Mouse (Mus musculus) lung, embryonic 15.5 days (tissue): ENCODE data around the gene Tcf7l1. TPM values are rescaled to one million over a fixed set of nuclear protein-coding genes. Genes with fewer than 3 reads are reported as not detected.

Experiments
- ATAC-seq: fragments of 200-750 bp; cut with Nextera tagmentation; 2 replicates; pipeline ENCODE4 v1.8.0; 2017; ENCODE audit warnings: moderate number of reproducible peaks, borderline replicate concordance; ENCODE audit not compliant: low FRiP score, low TSS enrichment; ENCODE audit errors: extremely low read depth
- H3K27ac ChIP-seq: fragments of 300-500 bp; sonication (generic); 2 replicates; pipeline ENCODE4 v1.5.1; 2015; ENCODE audit warnings: moderate library complexity, mild to moderate bottlenecking, inconsistent platforms
- H3K27me3 ChIP-seq: fragments of 300-500 bp; sonication (generic); 2 replicates; pipeline ENCODE4 v1.6.1; 2015; ENCODE audit warnings: inconsistent platforms
- H3K36me3 ChIP-seq: fragments of 300-500 bp; sonication (generic); 2 replicates; pipeline ENCODE4 v1.6.1; 2015; ENCODE audit warnings: inconsistent platforms
- H3K4me1 ChIP-seq: fragments of 300-500 bp; sonication (generic); 2 replicates; pipeline ENCODE4 v1.6.1; 2015; ENCODE audit warnings: inconsistent platforms
- H3K4me2 ChIP-seq: fragments of 300-500 bp; sonication (generic); 2 replicates; pipeline ENCODE4 v1.6.1; 2015; ENCODE audit warnings: inconsistent platforms, mild to moderate bottlenecking, moderate library complexity
- H3K4me3 ChIP-seq: fragments of 300-500 bp; sonication (generic); 2 replicates; pipeline ENCODE4 v1.5.1; 2015; ENCODE audit warnings: mild to moderate bottlenecking, inconsistent platforms
- H3K9ac ChIP-seq: fragments of 300-500 bp; sonication (generic); 2 replicates; pipeline ENCODE4 v1.6.1; 2015; ENCODE audit warnings: inconsistent platforms
- H3K9me3 ChIP-seq: fragments of 300-500 bp; sonication (generic); 2 replicates; pipeline ENCODE4 v1.6.1; 2016; ENCODE audit warnings: inconsistent platforms
- WGBS: fragments of 180-500 bp; shearing (Covaris S2); methylation state at CpG from one replicate; pipeline ENCODE4 v1.1.7; 2015; 5-methylcytosine and 5-hydroxymethylcytosine counted together
- polyA plus RNA-seq: library from polyadenylated mRNA; unstranded; fragments of >200 nt; fragmentation: Nextera tagmentation; extraction: Ambion mirVana; gene quantifications from 2 replicates; pipeline ENCODE4 v1.2.1, GENCODE M21; 2015

Gene Tcf7l1
- polyA plus RNA-seq, 1 experiment from 2014 or later = 33.8 TPM

DNA sequence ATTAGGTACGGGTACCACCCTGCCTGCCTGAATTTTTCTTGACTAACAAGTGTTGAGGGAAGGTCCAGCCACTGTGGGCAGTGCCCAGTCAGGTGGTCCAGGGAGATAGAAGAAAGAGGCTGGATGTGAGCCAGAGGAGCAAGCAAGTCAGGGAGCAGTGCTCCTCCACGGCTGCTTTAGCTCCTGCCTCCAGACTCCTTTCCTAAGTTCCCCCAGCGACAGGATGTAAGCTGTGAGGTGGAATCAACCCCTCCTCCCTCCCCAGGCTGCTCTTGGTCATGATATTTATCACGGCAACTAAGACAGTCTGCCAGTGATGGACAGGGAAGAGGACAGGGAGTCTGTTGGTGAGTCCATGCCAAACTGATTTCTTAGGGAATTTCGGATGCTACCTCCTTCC lies 195.1 kb downstream of the Tcf7l1 start:
- Histone ChIP-seq H3K4me3 (no peak overlapping the region), H3K9me3 (no peaks in the 10 kb centered on the region), H3K9ac (no peak overlapping the region), H3K36me3 (no peaks in the 10 kb centered on the region), H3K27me3 (no peaks in the 10 kb centered on the region), H3K27ac (no peak overlapping the region), H3K4me2 (no peak overlapping the region), H3K4me1 (peaks cover 17% of the 10 kb centered on the region)
- no peak for ATAC-seq
- 44% methylated on average over 5 of the region's 5 CpGs for WGBS

DNA sequence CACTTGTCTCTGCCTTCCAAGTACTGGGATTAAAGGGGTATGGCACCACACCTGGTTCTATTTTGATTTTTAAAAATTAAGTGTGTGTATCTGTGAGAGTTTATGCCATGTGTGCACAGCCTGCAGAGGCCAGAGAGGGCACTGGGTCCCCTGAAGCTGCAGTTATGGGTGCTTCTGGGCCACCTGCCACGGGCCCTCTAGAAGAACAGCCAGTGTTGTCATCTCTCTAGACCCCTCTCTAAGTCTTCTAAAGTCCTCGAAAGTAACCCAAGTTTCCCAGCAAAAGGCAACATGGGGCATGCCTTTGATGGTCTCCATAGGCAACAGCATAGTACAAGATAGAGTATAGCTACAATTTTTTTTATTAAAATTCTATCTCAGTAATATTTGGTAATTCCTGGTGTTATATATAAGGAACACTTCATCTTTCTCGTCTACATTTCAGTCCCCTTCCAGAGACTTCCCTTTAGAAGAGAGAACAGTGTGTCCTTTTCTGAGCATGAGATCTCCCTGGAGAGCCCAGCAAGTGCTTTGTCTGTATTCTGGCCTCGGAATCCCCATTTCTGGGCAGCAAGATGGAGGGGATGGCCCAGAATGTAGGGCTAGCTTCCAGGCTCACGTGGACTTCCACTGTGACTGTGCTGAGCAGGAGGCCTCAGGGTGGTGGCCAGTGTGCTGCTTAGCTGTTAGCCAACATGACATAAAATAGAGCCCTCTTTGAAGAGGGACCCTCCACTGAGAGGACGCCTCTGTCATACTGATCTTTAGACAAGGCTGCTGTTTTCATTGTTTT lies 195.8 kb downstream of the Tcf7l1 start:
- 75% methylated on average over 6 of the region's 6 CpGs for WGBS
- no peak overlapping the region for H3K4me3 ChIP-seq
- no peak for ATAC-seq

DNA sequence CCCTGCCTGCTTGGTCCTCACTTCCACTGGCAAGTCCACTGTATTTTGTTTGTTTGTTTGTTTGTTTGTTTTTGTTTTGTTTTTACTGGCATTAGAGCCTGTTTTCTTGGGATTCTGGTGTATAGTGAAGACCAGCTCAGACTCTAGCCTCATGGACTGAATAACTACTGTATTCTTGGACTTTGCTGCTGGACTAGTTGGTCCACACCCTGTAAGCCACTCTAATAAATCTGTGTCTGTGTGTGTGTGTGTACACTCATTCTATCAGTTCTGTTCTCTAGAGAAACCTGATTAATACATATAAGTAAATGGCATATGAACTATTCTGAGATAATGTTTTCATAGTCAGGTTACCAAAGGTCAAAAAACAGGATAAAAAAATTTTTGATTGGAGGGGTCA lies 198.9 kb downstream of the Tcf7l1 start:
- H3K27me3 ChIP-seq = no peaks in the 10 kb centered on the region
- no peak for ATAC-seq
- no peaks in the 10 kb centered on the region for H3K4me1 ChIP-seq
- H3K9ac ChIP-seq = no peak overlapping the region
- no peaks in the 10 kb centered on the region for H3K9me3 ChIP-seq
- no peak overlapping the region for H3K27ac ChIP-seq
- no peaks in the 10 kb centered on the region; the same call in 1 of the 2 replicates for H3K36me3 ChIP-seq
- no peak overlapping the region for H3K4me2 ChIP-seq
- H3K4me3 ChIP-seq = no peak overlapping the region

More for the DNA sequence above, 195.8 kb downstream of the Tcf7l1 start:
- Histone ChIP-seq H3K27ac (no peak overlapping the region), H3K9me3 (no peaks in the 10 kb centered on the region), H3K9ac (no peak overlapping the region), H3K36me3 (no peaks in the 10 kb centered on the region), H3K4me2 (no peak overlapping the region), H3K27me3 (no peaks in the 10 kb centered on the region), H3K4me1 (peaks cover 17% of the 10 kb centered on the region)

DNA sequence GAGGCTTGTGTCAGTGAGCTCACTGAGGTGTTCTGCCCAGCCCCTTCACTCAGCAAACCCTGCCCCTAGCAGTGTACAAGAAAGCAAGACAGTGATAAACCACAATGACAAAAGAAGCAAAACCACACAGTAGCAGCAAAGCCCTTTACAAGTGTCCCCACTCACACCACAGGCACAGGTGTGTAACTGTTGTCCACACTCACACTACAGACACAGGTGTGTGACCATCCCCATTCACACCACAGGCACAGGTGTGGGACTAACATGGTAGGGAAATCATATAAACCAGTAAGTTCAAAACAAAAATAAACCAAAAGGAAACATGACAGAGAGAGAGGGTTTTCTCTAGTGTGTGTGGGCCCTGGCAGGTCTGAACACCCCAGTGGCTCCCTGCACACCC lies 200.7 kb downstream of the Tcf7l1 start:
- no peaks in the 10 kb centered on the region for H3K4me1 ChIP-seq
- ATAC-seq = no peak
- H3K9me3 ChIP-seq = no peaks in the 10 kb centered on the region
- no peak overlapping the region for H3K27ac ChIP-seq
- H3K4me3 ChIP-seq = no peak overlapping the region
- H3K4me2 ChIP-seq = no peak overlapping the region
- H3K27me3 ChIP-seq = no peaks in the 10 kb centered on the region
- H3K9ac ChIP-seq = no peak overlapping the region
- H3K36me3 ChIP-seq = no peaks in the 10 kb centered on the region; the same call in 1 of the 2 replicates

DNA sequence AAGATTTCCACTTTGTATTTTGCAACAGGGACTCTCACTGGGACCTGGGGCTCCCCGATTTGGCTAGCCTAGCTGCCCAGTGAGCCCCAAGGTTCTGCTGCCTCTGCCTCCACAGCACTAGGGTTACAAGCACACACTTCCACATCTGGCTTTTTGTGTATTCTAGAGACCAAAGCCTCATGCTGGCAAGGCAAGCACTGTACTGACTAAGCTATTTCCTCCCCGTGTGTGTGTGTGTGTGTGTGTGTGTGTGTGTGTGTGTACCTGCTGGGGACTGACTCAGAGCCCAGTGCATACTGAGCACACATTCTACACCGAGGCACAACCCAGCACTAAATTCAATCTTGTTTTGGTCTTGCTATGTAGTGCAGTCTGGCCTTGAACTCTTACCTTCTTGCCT lies 202.4 kb downstream of the Tcf7l1 start:
- WGBS = 84% methylated on average over 3 of the region's 3 CpGs
- no peak for ATAC-seq
- no peaks in the 10 kb centered on the region for H3K27me3 ChIP-seq
- H3K27ac ChIP-seq = no peak overlapping the region
- no peaks in the 10 kb centered on the region; the same call in 1 of the 2 replicates for H3K36me3 ChIP-seq
- H3K4me1 ChIP-seq = no peaks in the 10 kb centered on the region
- H3K4me2 ChIP-seq = no peak overlapping the region
- no peak overlapping the region for H3K4me3 ChIP-seq
- H3K9me3 ChIP-seq = no peaks in the 10 kb centered on the region
- H3K9ac ChIP-seq = no peak overlapping the region

DNA sequence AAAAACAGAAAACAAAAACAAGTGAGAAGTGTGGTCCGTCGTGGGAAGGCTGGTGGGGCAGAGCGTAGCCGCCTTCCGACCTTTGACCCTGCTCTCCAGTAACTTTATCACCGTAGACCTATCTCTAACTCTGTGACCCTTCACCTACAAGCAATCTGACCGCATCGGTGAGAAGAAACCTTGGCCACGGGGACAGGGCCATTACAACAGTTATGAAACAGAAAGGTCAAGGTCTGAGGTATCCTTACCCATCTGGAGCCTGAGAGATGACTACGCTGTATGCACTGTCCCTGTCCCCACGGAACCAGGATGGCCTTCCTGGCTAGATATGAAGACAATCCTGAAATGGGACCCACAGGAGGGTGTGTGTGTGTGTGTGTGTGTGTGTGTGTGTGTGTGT lies 204.9 kb downstream of the Tcf7l1 start:
- no peak overlapping the region for H3K4me2 ChIP-seq
- H3K4me3 ChIP-seq = no peak overlapping the region
- no peaks in the 10 kb centered on the region for H3K4me1 ChIP-seq
- no peaks in the 10 kb centered on the region for H3K9me3 ChIP-seq
- no peak overlapping the region for H3K27ac ChIP-seq
- H3K9ac ChIP-seq = no peak overlapping the region
- no peak for ATAC-seq
- H3K27me3 ChIP-seq = no peaks in the 10 kb centered on the region
- H3K36me3 ChIP-seq = peaks cover 3% of the 10 kb centered on the region; the same call in 1 of the 2 replicates
- 72% methylated on average over 11 of the region's 11 CpGs for WGBS

DNA sequence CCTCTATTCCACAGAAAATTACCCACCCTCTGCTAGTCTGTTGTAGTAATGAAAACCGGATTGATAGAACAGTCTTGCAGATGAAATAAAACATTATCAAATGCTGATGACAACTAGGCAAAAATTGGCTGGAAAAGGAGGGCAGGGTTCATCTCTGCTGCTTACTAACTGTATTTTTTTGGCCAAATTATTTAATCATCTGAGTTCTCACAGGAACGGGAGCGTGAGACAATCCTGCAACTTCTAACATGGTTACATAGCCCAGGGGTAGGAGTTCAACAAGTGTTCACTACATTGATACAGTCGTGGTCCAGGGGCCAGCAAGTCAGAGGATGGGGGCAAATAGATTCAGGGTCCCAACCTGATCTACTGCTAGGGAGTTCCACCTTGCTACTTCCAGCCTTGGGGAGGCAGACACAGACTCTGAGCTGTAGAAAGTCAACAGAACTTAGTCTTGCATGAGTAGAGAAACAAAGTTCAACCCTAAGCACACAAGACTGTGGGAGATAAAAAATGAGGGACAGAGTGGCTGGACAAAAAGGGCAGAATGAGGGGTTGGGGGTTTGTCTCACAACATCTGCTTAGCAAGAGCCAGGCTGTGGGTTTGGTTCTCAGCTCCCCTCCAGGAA lies 205.7 kb downstream of the Tcf7l1 start:
- Histone ChIP-seq H3K27ac (no peak overlapping the region), H3K4me1 (no peaks in the 10 kb centered on the region), H3K27me3 (no peaks in the 10 kb centered on the region), H3K4me3 (no peak overlapping the region), H3K9ac (no peak overlapping the region), H3K4me2 (no peak overlapping the region), H3K36me3 (peaks cover 3% of the 10 kb centered on the region; the same call in 1 of the 2 replicates), H3K9me3 (no peaks in the 10 kb centered on the region)
- 80% methylated on average over 4 of the region's 4 CpGs for WGBS
- no peak for ATAC-seq

DNA sequence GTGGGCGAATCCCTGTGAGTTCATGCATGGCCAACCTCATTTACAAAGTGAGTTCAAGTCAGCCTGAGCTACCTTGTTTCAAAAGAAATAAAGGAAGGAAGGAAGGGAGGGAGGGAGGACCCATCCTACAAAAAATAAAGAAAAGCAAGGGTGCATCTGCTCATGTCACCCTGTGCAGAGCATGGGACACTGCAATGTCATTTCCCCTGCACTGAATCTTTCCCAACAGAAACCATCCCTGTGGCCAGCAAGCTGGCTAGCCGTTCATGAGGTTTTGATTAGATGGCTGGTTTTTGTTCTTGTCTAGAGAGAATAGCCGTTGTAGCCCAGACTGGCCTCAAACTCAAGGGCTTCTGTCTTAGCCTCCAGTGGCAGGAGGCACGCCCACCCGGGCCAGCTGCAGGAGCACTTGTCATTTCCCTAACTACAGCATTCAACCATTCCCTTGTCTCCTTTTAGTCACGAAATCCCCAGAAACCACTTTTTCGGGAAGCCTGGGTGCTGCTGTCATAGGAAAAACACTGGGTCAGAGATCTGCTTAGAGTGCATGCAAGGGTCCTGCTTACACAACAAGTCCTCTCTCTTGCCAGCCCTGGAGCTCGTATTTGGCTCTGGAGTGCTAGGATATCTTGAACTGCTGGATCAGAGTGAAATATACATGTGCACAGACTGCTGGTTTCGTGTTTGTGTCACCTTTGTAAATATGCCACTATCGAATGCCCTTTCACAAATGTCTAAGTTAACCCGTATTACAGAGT lies 207.2 kb downstream of the Tcf7l1 start:
- H3K4me2 ChIP-seq = no peak overlapping the region
- H3K4me3 ChIP-seq = no peak overlapping the region
- ATAC-seq = no peak
- H3K4me1 ChIP-seq = no peaks in the 10 kb centered on the region
- no peak overlapping the region for H3K27ac ChIP-seq
- WGBS = 72% methylated on average over 11 of the region's 11 CpGs
- H3K27me3 ChIP-seq = no peaks in the 10 kb centered on the region
- H3K9me3 ChIP-seq = no peaks in the 10 kb centered on the region
- peaks cover 3% of the 10 kb centered on the region; the same call in 1 of the 2 replicates for H3K36me3 ChIP-seq
- no peak overlapping the region for H3K9ac ChIP-seq

Other genes starting within 250 kb of the Tcf7l1 start
- gene Capg, start 244.9 kb downstream of the Tcf7l1 start, polyA plus RNA-seq = 54.2 and 57.9 TPM in 2 replicates
- 16.2 and 17.7 TPM in 2 replicates for gene Elmod3, start 190.8 kb downstream of the Tcf7l1 start, polyA plus RNA-seq
- gene Retsat, start 190.8 kb downstream of the Tcf7l1 start, polyA plus RNA-seq = 18.5 and 18.8 TPM in 2 replicates
- 40.2 and 43.4 TPM in 2 replicates for gene Tgoln1, start 172.3 kb downstream of the Tcf7l1 start, polyA plus RNA-seq
- 45.9 and 48.9 TPM in 2 replicates for gene Kcmf1, start 110.7 kb upstream of the Tcf7l1 start, polyA plus RNA-seq
- 2,229 and 2,599 TPM in 2 replicates for gene Tmsb10, start 169.5 kb upstream of the Tcf7l1 start, polyA plus RNA-seq